Mouse (Mus musculus) cerebellum, adult 9-10 months (tissue): Measurements from ENCODE around the gene Nr5a2.

ENCODE experiments used
- DNase-seq: peaks from one replicate; pipeline ENCODE4 v3.0.0; 2022

Gene Nr5a2

DNA sequence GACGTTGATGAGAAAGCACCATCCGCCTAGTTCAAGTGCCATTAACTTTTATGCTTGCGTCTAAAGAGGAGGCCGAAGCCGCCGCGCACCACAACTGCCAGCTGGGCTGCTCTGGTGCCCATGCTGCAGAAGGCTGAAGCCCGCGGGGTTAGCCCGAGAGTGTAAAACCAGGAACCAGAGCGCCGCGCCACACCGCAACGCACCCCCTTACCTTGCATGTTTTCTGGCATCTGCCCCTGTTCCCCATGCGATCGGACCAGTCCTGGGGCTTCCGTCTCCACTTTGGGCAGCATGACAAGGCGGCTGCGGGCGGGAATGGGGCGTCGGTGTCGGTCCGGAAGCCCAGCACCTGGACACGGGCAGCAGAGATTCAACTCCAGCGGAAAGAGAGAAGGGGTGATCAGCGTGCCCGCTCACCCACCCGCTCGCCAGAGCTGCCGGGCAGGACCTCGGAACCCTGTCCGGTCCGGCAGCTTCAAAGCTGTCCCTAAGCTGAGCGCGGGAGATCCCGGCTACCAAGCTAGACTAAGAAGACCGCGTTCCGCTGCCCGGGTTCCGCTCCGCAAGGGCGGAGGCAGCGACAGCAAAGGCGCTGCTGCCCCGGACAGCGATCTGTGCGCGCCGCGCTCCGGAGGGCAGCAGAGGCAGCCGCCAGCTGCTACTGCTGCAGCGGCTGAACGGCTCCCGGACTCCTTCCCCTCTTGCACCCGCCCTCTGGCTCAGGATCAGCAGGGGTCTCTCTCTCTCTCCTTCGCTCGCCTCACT, 11.6 kb downstream of the Nr5a2 start:
- DNase-seq, result no peak

GRCm38 (mm10) chr1:136948127-136948422, 12.2 kb downstream of the Nr5a2 start:
- no peak for DNase-seq

GRCm38 (mm10) chr1:136947394-136948126, 12.7 kb downstream of the Nr5a2 start:
- no peak for DNase-seq

- DNase-seq, result no peak
Measured at GRCm38 (mm10) chr1:136946806-136947393, 13.3 kb downstream of the Nr5a2 start.

GRCm38 (mm10) chr1:136946404-136946803, 13.8 kb downstream of the Nr5a2 start:
- no peak for DNase-seq

- no peak for DNase-seq
Measured at GRCm38 (mm10) chr1:136945876-136946275, 14.4 kb downstream of the Nr5a2 start.

GRCm38 (mm10) chr1:136945426-136945825, 14.8 kb downstream of the Nr5a2 start:
- no peak for DNase-seq

DNA sequence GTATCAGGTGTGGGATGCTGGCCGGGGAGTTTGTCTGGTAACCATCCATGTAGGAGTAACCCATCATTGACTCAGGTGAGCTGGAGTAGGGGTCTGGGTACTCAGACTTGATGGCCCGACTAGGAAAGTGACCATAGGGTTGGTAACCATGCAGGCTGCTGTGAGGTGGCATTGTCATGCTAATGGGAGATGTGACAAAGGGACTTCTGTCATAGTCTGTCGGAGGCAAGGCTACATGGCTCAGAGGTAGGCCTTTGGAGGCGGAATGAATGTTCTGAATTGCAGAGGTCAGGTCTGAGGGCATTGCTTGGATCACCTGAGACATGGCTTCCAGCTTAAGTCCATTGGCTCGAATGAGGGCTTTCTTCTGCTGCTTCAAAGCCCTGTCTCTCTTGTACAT, 19.6 kb downstream of the Nr5a2 start:
- no peak for DNase-seq

DNA sequence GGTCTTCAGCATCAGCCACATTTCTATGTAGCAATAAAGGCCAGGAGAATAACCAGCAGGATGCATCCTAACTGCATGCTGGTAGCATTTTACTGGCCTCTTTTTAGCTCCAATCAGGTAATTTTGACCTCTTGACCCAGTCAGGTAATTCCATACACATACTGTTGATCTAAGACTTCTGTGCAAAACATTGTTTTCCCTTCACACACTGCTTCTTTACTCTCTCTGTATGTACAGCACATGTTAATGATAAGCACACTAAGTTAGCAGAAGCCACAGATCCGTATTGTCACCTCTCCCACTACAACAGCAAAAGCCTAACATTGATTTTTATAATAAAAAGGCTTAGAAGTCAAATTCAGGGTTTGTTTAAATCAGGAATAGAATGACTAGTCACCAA, 21.0 kb downstream of the Nr5a2 start:
- no peak for DNase-seq

- no peak for DNase-seq
Measured at GRCm38 (mm10) chr1:136935960-136936324, 24.3 kb downstream of the Nr5a2 start.

DNA sequence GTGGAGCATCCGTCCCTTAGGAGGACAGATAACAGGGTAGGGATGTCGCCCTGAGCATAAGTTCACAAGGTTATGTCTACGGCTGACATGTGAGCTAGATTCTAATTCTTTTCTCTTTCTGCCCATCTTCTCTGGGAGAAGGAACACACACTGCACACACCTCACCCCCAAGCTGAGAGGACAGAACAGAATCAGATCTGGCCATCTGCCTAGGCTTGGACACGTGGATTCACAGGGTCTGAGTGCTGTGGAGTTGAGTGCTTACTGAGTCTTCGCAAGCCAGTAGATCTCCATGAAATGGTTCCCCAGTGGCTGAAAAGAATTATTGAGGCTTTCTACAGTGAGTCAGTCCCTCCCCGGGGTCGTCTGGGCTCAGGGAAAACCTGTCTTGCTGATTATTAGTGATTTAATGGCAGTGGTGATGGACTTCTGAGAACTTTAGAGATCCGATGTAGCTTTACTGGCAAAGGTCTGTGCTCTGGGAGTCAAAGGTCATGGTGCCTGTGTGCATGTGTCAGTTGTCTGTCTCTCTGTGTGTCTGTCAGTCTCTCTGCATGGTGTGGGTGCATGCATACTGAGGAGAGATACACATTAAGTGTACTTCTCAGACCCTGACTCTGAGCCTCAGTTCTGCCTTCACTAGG, 24.8 kb downstream of the Nr5a2 start:
- no peak for DNase-seq

DNA sequence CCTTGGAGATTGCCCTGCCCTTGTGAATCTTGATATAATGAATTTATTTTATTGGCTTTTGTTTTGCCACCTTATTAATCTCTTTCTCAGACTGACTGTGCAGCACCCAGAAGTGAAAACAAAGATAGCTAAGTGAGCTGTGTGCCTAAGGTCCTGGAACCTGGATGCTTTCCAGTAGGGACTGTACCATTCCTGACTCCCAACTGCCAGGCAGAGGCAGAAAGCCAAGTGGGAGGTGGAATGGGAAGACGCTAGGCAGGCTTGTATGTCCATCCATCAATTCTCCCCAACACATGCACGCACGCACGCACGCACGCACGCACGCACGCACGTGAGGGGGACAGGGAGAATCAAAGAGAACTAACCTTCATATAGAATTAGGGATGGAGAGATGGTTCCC, 26.2 kb downstream of the Nr5a2 start:
- no peak for DNase-seq

DNA sequence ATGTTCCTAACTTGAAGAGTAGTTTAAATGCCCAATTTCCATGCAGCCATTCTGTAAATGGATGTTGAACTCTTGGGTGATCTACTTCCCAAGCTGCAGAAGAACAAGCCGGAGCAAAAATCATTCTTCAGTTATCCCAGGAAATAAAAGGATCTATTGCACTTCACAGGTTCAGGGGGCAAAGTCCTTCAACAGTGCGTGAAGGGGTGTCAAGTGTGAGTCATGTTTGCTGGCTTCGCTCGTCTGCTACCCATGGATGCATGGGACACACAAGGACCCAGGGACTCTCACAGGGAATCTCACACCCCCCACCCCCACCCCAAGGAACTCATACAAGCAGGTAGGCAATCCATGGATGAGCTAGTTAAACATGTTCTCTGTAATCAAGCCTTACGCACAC, 29.2 kb downstream of the Nr5a2 start:
- no peak for DNase-seq

- DNase-seq, result no peak
Measured at GRCm38 (mm10) chr1:136929743-136930142, 30.5 kb downstream of the Nr5a2 start.

DNA sequence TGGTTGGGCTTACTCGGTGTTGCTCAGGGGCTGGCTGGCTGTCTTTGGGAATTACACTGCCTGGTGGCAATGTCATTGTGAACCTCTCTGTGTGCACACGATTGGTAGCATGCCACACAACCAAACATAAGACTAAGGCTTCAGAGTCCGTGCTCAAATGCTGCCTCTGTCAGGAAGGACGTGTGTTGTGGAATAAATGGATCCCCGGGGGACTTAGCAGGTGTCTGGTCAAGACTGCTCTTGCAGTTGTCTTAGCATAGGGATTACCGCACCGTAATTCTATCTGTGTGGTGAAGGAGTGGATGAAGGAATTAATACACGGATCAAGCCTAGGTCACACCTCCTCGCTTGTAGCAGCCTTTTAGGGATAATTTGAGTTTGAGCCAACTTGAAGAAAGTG, 32.8 kb downstream of the Nr5a2 start:
- DNase-seq, result no peak

GRCm38 (mm10) chr1:136926026-136926425, 34.2 kb downstream of the Nr5a2 start:
- DNase-seq, result no peak

DNA sequence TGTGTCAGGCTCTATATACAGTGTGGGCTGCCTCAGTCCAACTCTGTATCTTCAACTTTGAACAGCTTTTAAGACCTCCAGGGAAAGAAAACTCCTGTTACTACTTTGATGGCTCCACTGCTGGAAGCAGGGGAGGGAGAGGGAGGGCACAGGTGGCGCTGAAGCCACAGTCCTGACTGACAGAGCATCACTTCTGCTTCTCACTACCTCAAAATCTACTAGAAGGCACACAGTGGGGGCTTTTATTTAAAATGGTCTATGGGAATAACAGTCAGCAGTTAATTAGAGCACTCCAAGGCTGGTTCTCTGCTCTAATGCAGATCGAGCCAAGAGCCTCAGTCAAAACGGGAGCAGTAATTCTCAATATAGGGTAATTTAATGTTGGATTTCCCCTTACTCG, 40.2 kb downstream of the Nr5a2 start:
- no peak for DNase-seq

DNA sequence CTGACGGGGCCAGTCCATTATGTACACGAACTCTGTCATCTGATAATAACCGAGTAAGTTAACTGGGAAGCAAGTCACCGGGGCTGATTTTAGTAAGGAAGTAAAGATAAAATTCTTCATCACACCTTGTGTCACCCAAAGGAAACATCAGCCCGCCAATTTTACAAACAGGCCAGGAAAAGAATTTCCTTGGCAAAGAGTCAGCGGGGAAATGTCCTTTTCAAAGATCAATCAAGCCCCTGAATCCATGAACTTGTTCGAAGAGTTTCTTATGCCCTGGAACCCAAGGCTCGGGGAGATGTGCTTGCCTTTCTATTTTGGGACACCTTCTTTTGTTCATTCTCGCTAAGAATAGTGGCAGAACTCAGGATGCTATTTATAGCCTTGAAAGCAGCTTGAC, 41.5 kb downstream of the Nr5a2 start:
- no peak for DNase-seq

DNA sequence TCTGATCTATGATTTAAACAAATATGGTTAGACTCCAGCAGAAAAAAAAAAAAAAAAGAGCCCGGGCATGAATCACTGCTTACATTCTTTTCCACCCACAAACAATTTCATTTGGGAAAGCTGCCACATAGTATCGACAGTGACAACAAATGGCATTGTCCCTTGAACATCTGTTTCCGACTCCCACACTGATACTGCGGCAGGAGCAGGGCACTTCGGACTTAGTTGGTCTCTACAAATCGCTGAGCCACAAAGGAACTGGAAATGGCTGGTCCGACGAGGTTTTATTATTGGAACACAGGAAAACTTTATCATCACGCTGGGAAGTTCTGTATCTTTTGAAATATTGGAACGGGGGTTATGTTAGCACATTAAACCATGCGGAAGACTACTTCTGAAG, 44.8 kb downstream of the Nr5a2 start:
- no peak for DNase-seq

DNA sequence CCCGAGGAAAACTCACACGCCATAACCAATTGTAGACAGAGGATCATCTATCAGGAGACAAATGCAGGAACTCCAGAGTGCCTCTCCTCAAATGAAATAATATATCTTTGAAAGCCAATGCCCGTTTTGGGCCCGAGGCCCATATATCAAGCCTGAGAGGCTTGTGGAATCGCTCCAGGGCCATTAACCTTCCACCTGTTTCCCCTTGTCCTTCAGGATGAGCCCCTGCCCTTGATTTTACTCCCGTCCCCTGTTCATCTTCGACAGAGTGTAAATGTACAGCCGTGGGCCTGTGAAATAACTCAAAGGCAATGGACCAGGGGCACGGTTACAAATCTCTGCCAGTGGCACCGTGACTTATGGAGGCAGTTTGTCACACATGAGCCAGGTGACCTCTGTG, 48.3 kb downstream of the Nr5a2 start:
- no peak for DNase-seq

GRCm38 (mm10) chr1:136911594-136911860, 48.7 kb downstream of the Nr5a2 start:
- DNase-seq, result no peak

GRCm38 (mm10) chr1:136910741-136911593, 49.3 kb downstream of the Nr5a2 start:
- no peak for DNase-seq

- no peak for DNase-seq
Measured at GRCm38 (mm10) chr1:136910144-136910543, 50.1 kb downstream of the Nr5a2 start.
